Mouse (Mus musculus) T-helper 17 cell (primary cell): ENCODE measurements at regions not wholly inside any gene's neighbourhood (a gene's known extent, or its start where the extent isn't known, plus 50 kb on each side); places are given as distances from the start of the nearest gene placed in this dataset.

Experiments
- in situ Hi-C, 2 experiments: fragments of 300-600 bp; cut with MboI, MseI; formaldehyde crosslinking; loops; 1 replicate in 1 of 2; 2 replicates in 1 of 2; pipeline ENCODE4 v1.15.1; 2025; ENCODE audit warnings: high pct_unique_total_duplicates in 2 of 2

- in situ Hi-C loops, result no loop called here
Measured at GRCm38 (mm10) chr1:76276624-76277023, 730.6 kb downstream of the Slc4a3 start.

- in situ Hi-C loops, result no loop called here
Measured at GRCm38 (mm10) chr1:76283322-76283721, 737.3 kb downstream of the Slc4a3 start.

GRCm38 (mm10) chr1:76322943-76323559, 777.0 kb downstream of the Slc4a3 start:
- in situ Hi-C loops, result no loop called here

- in situ Hi-C loops, result no loop called here
Measured at GRCm38 (mm10) chr1:76323592-76323991, 777.5 kb downstream of the Slc4a3 start.

- in situ Hi-C loops, result no loop called here
Measured at GRCm38 (mm10) chr1:76336011-76336410, 789.9 kb downstream of the Slc4a3 start.

- in situ Hi-C loops, result no loop called here
Measured at GRCm38 (mm10) chr1:76362106-76362505, 816.0 kb downstream of the Slc4a3 start.

GRCm38 (mm10) chr1:76373931-76374330, 827.9 kb downstream of the Slc4a3 start:
- in situ Hi-C loops, result no loop called here

- in situ Hi-C loops, result no loop called here
Measured at GRCm38 (mm10) chr1:76378154-76378553, 832.1 kb downstream of the Slc4a3 start.

GRCm38 (mm10) chr1:76392536-76392935, 846.5 kb downstream of the Slc4a3 start:
- in situ Hi-C loops, result no loop called here

GRCm38 (mm10) chr1:76394038-76394437, 848.0 kb downstream of the Slc4a3 start:
- in situ Hi-C loops, result no loop called here

GRCm38 (mm10) chr1:76402854-76403253, 856.8 kb downstream of the Slc4a3 start:
- in situ Hi-C loops, result no loop called here

GRCm38 (mm10) chr1:76404003-76404402, 857.9 kb downstream of the Slc4a3 start:
- in situ Hi-C loops, result no loop called here

GRCm38 (mm10) chr1:76410813-76411212, 864.7 kb downstream of the Slc4a3 start:
- in situ Hi-C loops, result no loop called here

GRCm38 (mm10) chr1:76420525-76420924, 874.5 kb downstream of the Slc4a3 start:
- in situ Hi-C loops, result no loop called here

GRCm38 (mm10) chr1:76427439-76427838, 881.4 kb downstream of the Slc4a3 start:
- in situ Hi-C loops, result no loop called here

GRCm38 (mm10) chr1:76430041-76430610, 884.1 kb downstream of the Slc4a3 start:
- in situ Hi-C loops, result no loop called here

- in situ Hi-C loops, result no loop called here
Measured at GRCm38 (mm10) chr1:76433481-76433941, 887.4 kb downstream of the Slc4a3 start.

- in situ Hi-C loops, result no loop called here
Measured at GRCm38 (mm10) chr1:76450539-76451214, 904.6 kb downstream of the Slc4a3 start.

- in situ Hi-C loops, result no loop called here
Measured at GRCm38 (mm10) chr1:76453160-76453710, 907.2 kb downstream of the Slc4a3 start.

- in situ Hi-C loops, result no loop called here
Measured at GRCm38 (mm10) chr1:76466562-76466961, 920.5 kb downstream of the Slc4a3 start.

- in situ Hi-C loops, result no loop called here
Measured at GRCm38 (mm10) chr1:76484193-76484592, 938.1 kb downstream of the Slc4a3 start.

GRCm38 (mm10) chr1:76487481-76487880, 941.4 kb downstream of the Slc4a3 start:
- in situ Hi-C loops, result no loop called here
